Mouse (Mus musculus): ENCODE results near the gene Tmx2. TPM values are rescaled to one million over a fixed set of nuclear protein-coding genes. Genes with fewer than 3 reads are reported as not detected.

Gene Tmx2
- polyA plus RNA-seq, 1 experiment from 2014 or later = 50.9 TPM

- Histone ChIP-seq H3K79me2 (ENCODE audit: inconsistent target) (peaks cover 12% of the 10 kb centered on the region), H3K4me3 (ENCODE audit: inconsistent target) (peak overlapping the region; percentile 96), H3K27ac (peak overlapping the region; percentile 81), H3K36me3 (ENCODE audit: inconsistent target) (0 out of 2 replicates have a peak, but pooled peaks cover 13% of the 10 kb centered on the region)
- 4% methylated on average over 39 of the region's 39 CpGs for WGBS (ENCODE audit: missing documents)
These were observed 8.9 kb downstream of the Tmx2 start for GRCm38 (mm10) chr2:84669828-84670568.

GRCm38 (mm10) chr2:84666081-84666480 lies 12.9 kb downstream of the Tmx2 start:
- Histone ChIP-seq H3K27ac (no peak overlapping the region), H3K36me3 (ENCODE audit: inconsistent target) (no peaks in the 10 kb centered on the region), H3K79me2 (ENCODE audit: inconsistent target) (peaks cover 12% of the 10 kb centered on the region), H3K4me3 (ENCODE audit: inconsistent target) (no peak overlapping the region)
- 86% methylated on average over 12 of the region's 12 CpGs for WGBS (ENCODE audit: missing documents)

GRCm38 (mm10) chr2:84662866-84663265 lies 16.1 kb downstream of the Tmx2 start:
- H3K27ac ChIP-seq = no peak overlapping the region
- no peaks in the 10 kb centered on the region for H3K36me3 ChIP-seq (ENCODE audit: inconsistent target)
- 45% methylated on average over 2 of the region's 2 CpGs for WGBS (ENCODE audit: missing documents)

GRCm38 (mm10) chr2:84660253-84660652 lies 18.7 kb downstream of the Tmx2 start:
- H3K36me3 ChIP-seq (ENCODE audit: inconsistent target) = no peaks in the 10 kb centered on the region
- 50% methylated on average over 2 of the region's 3 CpGs for WGBS (ENCODE audit: missing documents)
- no peaks in the 10 kb centered on the region for H3K79me2 ChIP-seq (ENCODE audit: inconsistent target)
- no peak overlapping the region for H3K27ac ChIP-seq
- no peak overlapping the region for H3K4me3 ChIP-seq (ENCODE audit: inconsistent target)

More at GRCm38 (mm10) chr2:84662866-84663265, 16.1 kb downstream of the Tmx2 start:
- Histone ChIP-seq H3K79me2 (ENCODE audit: inconsistent target) (no peaks in the 10 kb centered on the region), H3K4me3 (ENCODE audit: inconsistent target) (no peak overlapping the region)

GRCm38 (mm10) chr2:84658806-84659205 lies 20.1 kb downstream of the Tmx2 start, which contains the start of gene Btbd18:
Btbd18 (plus strand) TSS chr2:84659079.
- Histone ChIP-seq H3K36me3 (ENCODE audit: inconsistent target) (no peaks in the 10 kb centered on the region), H3K4me3 (ENCODE audit: inconsistent target) (no peak within 1 kb of the TSS), H3K79me2 (ENCODE audit: inconsistent target) (no peaks in the 10 kb centered on the region), H3K27ac (no peak within 1 kb of the TSS)
- 96% methylated on average over 29 of the region's 32 CpGs for WGBS (ENCODE audit: missing documents)

GRCm38 (mm10) chr2:84655864-84656263 lies 23.1 kb downstream of the Tmx2 start:
- Histone ChIP-seq H3K36me3 (ENCODE audit: inconsistent target) (no peaks in the 10 kb centered on the region), H3K4me3 (ENCODE audit: inconsistent target) (no peak overlapping the region), H3K27ac (peak overlapping the region; percentile 41), H3K79me2 (ENCODE audit: inconsistent target) (no peaks in the 10 kb centered on the region)
- no CpG with 5 or more reads among the region's 1 CpGs for WGBS (ENCODE audit: missing documents)

- H3K27ac ChIP-seq = no peak overlapping the region
- H3K4me3 ChIP-seq (ENCODE audit: inconsistent target) = no peak overlapping the region
- H3K79me2 ChIP-seq (ENCODE audit: inconsistent target) = peaks cover 21% of the 10 kb centered on the region
- H3K36me3 ChIP-seq (ENCODE audit: inconsistent target) = no peaks in the 10 kb centered on the region
These were observed 25.6 kb downstream of the Tmx2 start for GRCm38 (mm10) chr2:84653354-84653753.

- H3K4me3 ChIP-seq (ENCODE audit: inconsistent target) = peak within 1 kb of the TSS; percentile 74
- peaks cover 49% of the 10 kb centered on the region for H3K79me2 ChIP-seq (ENCODE audit: inconsistent target)
- 0% methylated on average over 13 of the region's 15 CpGs for WGBS (ENCODE audit: missing documents)
- H3K36me3 ChIP-seq (ENCODE audit: inconsistent target) = no peaks in the 10 kb centered on the region
- H3K27ac ChIP-seq = peak within 1 kb of the TSS; percentile 92
These were observed 28.3 kb downstream of the Tmx2 start, which contains the start of gene Ctnnd1 for GRCm38 (mm10) chr2:84650464-84651195. Ctnnd1 (minus strand) TSS chr2:84650765.

GRCm38 (mm10) chr2:84649674-84650073 lies 29.3 kb downstream of the Tmx2 start:
- Histone ChIP-seq H3K36me3 (ENCODE audit: inconsistent target) (no peaks in the 10 kb centered on the region), H3K27ac (peak overlapping the region; percentile 92), H3K79me2 (ENCODE audit: inconsistent target) (peaks cover 58% of the 10 kb centered on the region), H3K4me3 (ENCODE audit: inconsistent target) (peak overlapping the region; percentile 74)
- WGBS (ENCODE audit: missing documents) = 5% methylated on average over 10 of the region's 10 CpGs

- peaks cover 71% of the 10 kb centered on the region for H3K79me2 ChIP-seq (ENCODE audit: inconsistent target)
- 78% methylated on average over 6 of the region's 6 CpGs for WGBS (ENCODE audit: missing documents)
- no peaks in the 10 kb centered on the region for H3K36me3 ChIP-seq (ENCODE audit: inconsistent target)
- no peak overlapping the region for H3K27ac ChIP-seq
- H3K4me3 ChIP-seq (ENCODE audit: inconsistent target) = peak overlapping the region; percentile 74
These were observed 30.6 kb downstream of the Tmx2 start for GRCm38 (mm10) chr2:84648369-84648768.

- Histone ChIP-seq H3K27ac (no peak overlapping the region), H3K4me3 (ENCODE audit: inconsistent target) (no peak overlapping the region), H3K79me2 (ENCODE audit: inconsistent target) (peaks cover 84% of the 10 kb centered on the region), H3K36me3 (ENCODE audit: inconsistent target) (no peaks in the 10 kb centered on the region)
- WGBS (ENCODE audit: missing documents) = 94% methylated on average over 6 of the region's 6 CpGs
These were observed 31.8 kb downstream of the Tmx2 start for GRCm38 (mm10) chr2:84647051-84647568.

- Histone ChIP-seq H3K27ac (no peak overlapping the region), H3K36me3 (ENCODE audit: inconsistent target) (no peaks in the 10 kb centered on the region)
These were observed 32.8 kb downstream of the Tmx2 start for GRCm38 (mm10) chr2:84646138-84646537.

GRCm38 (mm10) chr2:84640833-84641232 lies 38.1 kb downstream of the Tmx2 start:
- Histone ChIP-seq H3K36me3 (ENCODE audit: inconsistent target) (no peaks in the 10 kb centered on the region), H3K27ac (no peak overlapping the region), H3K4me3 (ENCODE audit: inconsistent target) (no peak overlapping the region)

More at GRCm38 (mm10) chr2:84646138-84646537, 32.8 kb downstream of the Tmx2 start:
- no peak overlapping the region for H3K4me3 ChIP-seq (ENCODE audit: inconsistent target)
- 78% methylated on average over 1 of the region's 1 CpGs for WGBS (ENCODE audit: missing documents)
- H3K79me2 ChIP-seq (ENCODE audit: inconsistent target) = peaks cover 94% of the 10 kb centered on the region

GRCm38 (mm10) chr2:84638428-84639220 lies 40.3 kb downstream of the Tmx2 start:
- no peaks in the 10 kb centered on the region for H3K36me3 ChIP-seq (ENCODE audit: inconsistent target)
- no peak overlapping the region for H3K4me3 ChIP-seq (ENCODE audit: inconsistent target)
- peaks cover 100% of the 10 kb centered on the region for H3K79me2 ChIP-seq (ENCODE audit: inconsistent target)
- peak overlapping the region; percentile 31 for H3K27ac ChIP-seq
- 33% methylated on average over 5 of the region's 5 CpGs for WGBS (ENCODE audit: missing documents)

More at GRCm38 (mm10) chr2:84640833-84641232, 38.1 kb downstream of the Tmx2 start:
- peaks cover 100% of the 10 kb centered on the region for H3K79me2 ChIP-seq (ENCODE audit: inconsistent target)
